Mouse (Mus musculus) cortical plate, adult 2 months (tissue): ENCODE measurements around the gene Haao. TPM values are rescaled to one million over a fixed set of nuclear protein-coding genes. Genes with fewer than 3 reads are reported as not detected.

Experiments
- H3K27ac ChIP-seq: fragments of 200-500 bp; 2 replicates; pipeline ENCODE4 v1.5.1; 2012; ENCODE audit warnings: low read length, control low read depth, inconsistent platforms; ENCODE audit not compliant: insufficient read depth
- H3K4me1 ChIP-seq: fragments of 200-500 bp; 2 replicates; pipeline ENCODE4 v1.6.1; 2011; ENCODE audit warnings: low read length; ENCODE audit not compliant: control insufficient read depth, insufficient read depth
- H3K4me3 ChIP-seq: fragments of 200-500 bp; 2 replicates; pipeline ENCODE4 v1.5.1; 2011; ENCODE audit warnings: mild to moderate bottlenecking, low read length, control low read depth; ENCODE audit not compliant: insufficient read depth
- CTCF ChIP-seq: fragments of 200-500 bp; IDR thresholded peaks from 2 replicates; pipeline ENCODE4 v1.5.1; 2011; ENCODE audit warnings: mild to moderate bottlenecking, control low read depth, low read length; ENCODE audit not compliant: insufficient read depth; ENCODE audit errors: extremely low read depth
- POLR2A ChIP-seq: fragments of 200-500 bp; IDR thresholded peaks from 2 replicates; pipeline ENCODE4 v1.6.1; 2011; ENCODE audit warnings: mild to moderate bottlenecking, low read length, control low read depth; ENCODE audit not compliant: insufficient read depth; ENCODE audit errors: extremely low read depth
- polyA plus RNA-seq: library from polyadenylated mRNA; depleted of rRNA; stranded (reverse); fragments of >200 nt; gene quantifications from 2 replicates; pipeline ENCODE4 v1.2.3, GENCODE M21; 2012

Haao gene
- polyA plus RNA-seq, 1 experiment, result 0.88 TPM

GRCm38 (mm10) chr17:83823835-83824234 lies 23.9 kb downstream of the Haao start:
- no peak for TF ChIP-seq CTCF
- 0 out of 2 replicates have a peak, but pooled peaks cover 2% of the 10 kb centered on the region for H3K4me1 ChIP-seq
- no peak overlapping the region for H3K4me3 ChIP-seq
- H3K27ac ChIP-seq, result no peak overlapping the region

- 0 out of 2 replicates have a peak, but pooled peaks cover 2% of the 10 kb centered on the region for H3K4me1 ChIP-seq
- H3K4me3 ChIP-seq, result no peak overlapping the region
- no peak for TF ChIP-seq POLR2A
- no peak for TF ChIP-seq CTCF
- H3K27ac ChIP-seq, result no peak overlapping the region
Observed at GRCm38 (mm10) chr17:83821876-83822275, 25.9 kb downstream of the Haao start.

- no peak overlapping the region for H3K27ac ChIP-seq
- 0 out of 2 replicates have a peak, but pooled peaks cover 2% of the 10 kb centered on the region for H3K4me1 ChIP-seq
- no peak overlapping the region for H3K4me3 ChIP-seq
- TF ChIP-seq CTCF, result no peak
- TF ChIP-seq POLR2A, result no peak
Observed at GRCm38 (mm10) chr17:83820701-83821100, 27.1 kb downstream of the Haao start.

GRCm38 (mm10) chr17:83819503-83819902 lies 28.3 kb downstream of the Haao start:
- no peak overlapping the region for H3K4me3 ChIP-seq
- TF ChIP-seq POLR2A, result no peak
- TF ChIP-seq CTCF, result no peak
- H3K4me1 ChIP-seq, result 0 out of 2 replicates have a peak, but pooled peaks cover 2% of the 10 kb centered on the region
- no peak overlapping the region for H3K27ac ChIP-seq

GRCm38 (mm10) chr17:83816996-83817395 lies 30.8 kb downstream of the Haao start:
- Histone ChIP-seq H3K27ac (no peak overlapping the region), H3K4me3 (no peak overlapping the region), H3K4me1 (0 out of 2 replicates have a peak, but pooled peaks cover 2% of the 10 kb centered on the region)
- TF ChIP-seq POLR2A, result no peak
- TF ChIP-seq CTCF, result no peak

DNA sequence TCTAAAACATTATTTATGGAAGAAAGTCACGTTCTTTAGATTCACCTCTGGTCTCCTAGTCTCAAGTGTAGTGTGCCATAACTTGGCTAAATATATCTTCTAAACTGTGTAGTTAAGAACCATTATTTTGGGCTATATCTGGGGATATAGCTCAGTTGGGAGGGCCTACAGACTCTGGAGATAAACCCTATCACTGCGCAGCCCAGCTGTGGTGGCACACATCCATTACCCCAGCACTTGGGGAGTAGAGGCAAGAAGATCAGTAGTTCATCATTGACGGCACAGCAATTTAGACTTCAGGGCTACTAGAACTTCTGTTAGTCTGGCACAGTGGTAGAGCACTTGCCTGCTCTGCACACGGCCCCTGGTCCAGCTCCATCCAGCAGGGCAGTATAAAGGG lies 34.7 kb downstream of the Haao start:
- no peak for TF ChIP-seq POLR2A
- no peak for TF ChIP-seq CTCF
- no peaks in the 10 kb centered on the region for H3K4me1 ChIP-seq
- no peak overlapping the region for H3K27ac ChIP-seq
- no peak overlapping the region for H3K4me3 ChIP-seq

DNA sequence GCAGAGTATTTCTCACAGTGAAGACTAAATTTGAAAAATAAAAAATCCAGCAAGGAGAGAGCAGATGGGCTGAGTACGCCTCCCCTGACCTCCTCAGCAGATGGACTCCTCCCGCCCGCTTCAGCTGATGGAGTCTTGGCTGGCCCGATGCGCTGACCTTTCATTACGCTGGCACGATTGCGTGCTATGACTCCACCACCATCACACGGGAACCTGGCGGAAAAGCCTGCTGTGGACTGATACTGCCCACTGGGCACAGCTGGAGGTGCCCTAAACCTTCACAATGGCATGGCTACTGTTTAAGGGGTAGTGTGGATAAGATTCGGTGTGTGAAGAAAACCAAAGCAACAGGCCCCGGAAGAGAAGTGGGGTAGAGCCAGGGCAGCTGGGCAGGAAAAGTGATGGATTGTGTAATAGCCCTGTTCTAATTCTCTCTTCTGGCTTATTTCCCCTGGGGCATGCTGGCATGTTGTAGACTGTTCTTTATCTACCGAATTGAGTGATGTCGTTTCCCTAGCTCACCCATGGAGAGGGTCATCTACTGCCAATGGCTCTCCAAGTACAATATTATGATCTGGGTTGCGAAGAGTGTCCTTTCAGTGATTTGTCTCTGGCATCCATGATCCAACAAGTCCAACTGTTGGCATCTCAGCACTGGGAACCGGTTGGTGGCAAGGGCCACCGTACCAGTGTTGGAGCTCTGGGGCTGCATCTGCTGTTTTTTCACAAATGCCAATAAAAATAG lies 35.4 kb downstream of the Haao start:
- H3K4me3 ChIP-seq, result no peak overlapping the region
- no peak overlapping the region for H3K27ac ChIP-seq
- TF ChIP-seq CTCF (no peak), POLR2A (no peak)
- no peaks in the 10 kb centered on the region for H3K4me1 ChIP-seq

- Histone ChIP-seq H3K4me3 (no peak overlapping the region), H3K4me1 (no peaks in the 10 kb centered on the region), H3K27ac (no peak overlapping the region)
- TF ChIP-seq CTCF, result no peak
- TF ChIP-seq POLR2A, result no peak
Observed at GRCm38 (mm10) chr17:83810285-83810684, 37.5 kb downstream of the Haao start.

DNA sequence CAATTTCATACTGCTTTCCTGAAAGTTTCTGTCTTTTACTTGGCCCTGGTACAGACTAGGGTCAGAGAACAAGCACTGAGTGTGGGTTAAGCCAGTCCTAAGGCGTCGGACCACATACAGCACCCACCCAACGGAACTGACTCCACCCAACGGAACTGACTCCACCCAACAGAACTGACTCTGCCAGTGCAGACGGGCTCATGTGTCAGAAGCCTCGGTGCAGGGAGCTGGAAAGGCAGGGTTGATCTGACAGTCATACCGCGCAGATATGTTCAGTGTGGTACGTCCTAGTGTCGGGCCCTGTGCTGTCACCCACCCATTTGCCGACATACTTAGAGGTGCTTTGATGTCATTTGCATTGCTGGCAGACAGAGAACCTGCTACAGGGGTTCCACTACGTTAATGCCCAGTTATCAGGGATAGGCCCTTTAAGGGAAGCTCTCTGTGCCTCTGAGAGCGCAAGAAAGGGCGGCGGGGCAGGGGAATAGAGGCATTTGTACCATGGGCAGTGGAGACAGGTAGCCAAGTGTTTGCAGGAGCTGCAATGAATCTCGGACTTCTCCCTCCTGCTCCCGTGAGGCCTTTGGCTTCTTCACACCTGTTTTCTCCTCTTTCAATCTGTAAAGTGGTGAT lies 38.5 kb downstream of the Haao start:
- Histone ChIP-seq H3K4me1 (no peaks in the 10 kb centered on the region), H3K27ac (no peak overlapping the region), H3K4me3 (no peak overlapping the region)
- TF ChIP-seq CTCF, result no peak

DNA sequence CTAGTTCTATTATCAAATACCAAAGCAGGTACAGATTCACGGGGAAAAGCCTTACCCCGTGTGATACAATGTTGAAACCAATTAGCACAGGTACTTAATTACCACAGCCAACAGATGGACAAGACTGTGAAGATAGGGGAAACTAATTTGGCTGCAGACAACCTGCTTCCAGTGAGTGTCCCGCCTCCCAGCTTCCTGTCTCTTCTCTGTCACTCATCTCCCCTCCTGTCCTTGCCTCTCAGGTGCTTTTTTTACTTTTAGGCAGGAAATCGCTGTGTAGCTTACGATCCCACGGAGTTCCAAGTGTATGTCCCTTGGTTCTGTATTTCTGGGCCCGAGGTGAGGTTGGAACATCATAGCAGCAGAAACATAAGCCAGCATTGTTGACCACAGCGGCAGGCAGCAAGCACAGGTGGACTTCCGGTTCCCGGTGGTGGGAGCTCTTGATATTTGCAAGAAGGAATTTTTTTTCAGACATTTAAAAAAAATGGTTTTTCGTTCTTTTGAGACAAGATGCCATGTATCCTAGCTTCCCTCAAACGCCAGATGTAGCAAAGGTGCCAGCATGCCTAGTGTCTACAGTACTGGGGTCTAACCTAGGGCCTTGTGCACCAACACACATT lies 39.2 kb downstream of the Haao start:
- Histone ChIP-seq H3K4me3 (no peak overlapping the region), H3K27ac (no peak overlapping the region), H3K4me1 (no peaks in the 10 kb centered on the region)
- TF ChIP-seq POLR2A (no peak), CTCF (no peak)
